Mouse (Mus musculus): ENCODE measurements around the gene Zfp423.

The Zfp423 gene

GRCm38 (mm10) chr8:87619118-87619517, 340.3 kb downstream of the Zfp423 start:
- in situ Hi-C loops (cut with MboI, MseI): no loop called here

GRCm38 (mm10) chr8:87613701-87614100, 345.7 kb downstream of the Zfp423 start:
- in situ Hi-C loops (cut with MboI, MseI): no loop called here

Data from regulatory T cell (primary cell).